Mouse (Mus musculus): ENCODE measurements around the gene Cox19. TPM values are rescaled to one million over a fixed set of nuclear protein-coding genes. Genes with fewer than 3 reads are reported as not detected.

The Cox19 gene
- polyA plus RNA-seq, 1 experiment from 2014 or later = 116 TPM

DNA sequence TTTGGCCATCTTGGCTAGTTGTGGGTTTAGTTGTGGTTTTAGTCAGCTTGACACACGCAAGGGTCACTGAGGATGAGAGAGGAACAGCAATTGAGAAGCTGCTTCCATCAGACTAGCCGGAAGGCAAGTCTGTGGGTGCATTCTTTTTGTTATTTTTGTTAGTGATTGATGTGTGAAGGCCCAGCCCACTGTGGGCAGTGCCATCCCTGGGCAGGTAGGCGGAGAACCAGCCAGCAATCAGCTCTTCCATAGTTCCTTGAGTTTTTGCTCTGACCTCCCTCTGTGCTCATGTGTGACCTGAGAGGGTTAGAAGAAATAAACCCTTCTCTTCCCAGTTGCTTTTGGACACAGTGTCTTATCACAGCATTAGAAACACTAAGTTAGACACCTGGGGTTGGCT, 21.9 kb upstream of the Cox19 start:
- ATAC-seq (replicated peaks; ENCODE audit: low FRiP score, low read depth) (no peak), DNase-seq (ENCODE audit: low spot score) (no peak)
- H3K4me1 ChIP-seq (replicated peaks; ENCODE audit: insufficient read depth, low read length) = peaks cover 37% of the 10 kb centered on the region
- 73% methylated on average over 3 of the region's 3 CpGs for WGBS
- no peaks in the 10 kb centered on the region for H3K36me3 ChIP-seq (ENCODE audit: insufficient read depth, low read length)
- no peaks in the 10 kb centered on the region for H3K9me3 ChIP-seq (replicated peaks; ENCODE audit: low read length)
- H3K4me2 ChIP-seq (ENCODE audit: low read length) = no peak overlapping the region
- H3K4me3 ChIP-seq (replicated peaks; ENCODE audit: low read depth, low read length) = no peak overlapping the region
- no peak for TF ChIP-seq CTCF (IDR thresholded peaks at IDR 0.05; ENCODE audit: low read depth)
- no peak overlapping the region for H3K9ac ChIP-seq (ENCODE audit: low read depth, low read length)
- no peaks in the 10 kb centered on the region for H3K27me3 ChIP-seq (ENCODE audit: insufficient read depth, low read length)
- peak overlapping the region; percentile 94; the same call in 1 of the 2 replicates for H3K27ac ChIP-seq

DNA sequence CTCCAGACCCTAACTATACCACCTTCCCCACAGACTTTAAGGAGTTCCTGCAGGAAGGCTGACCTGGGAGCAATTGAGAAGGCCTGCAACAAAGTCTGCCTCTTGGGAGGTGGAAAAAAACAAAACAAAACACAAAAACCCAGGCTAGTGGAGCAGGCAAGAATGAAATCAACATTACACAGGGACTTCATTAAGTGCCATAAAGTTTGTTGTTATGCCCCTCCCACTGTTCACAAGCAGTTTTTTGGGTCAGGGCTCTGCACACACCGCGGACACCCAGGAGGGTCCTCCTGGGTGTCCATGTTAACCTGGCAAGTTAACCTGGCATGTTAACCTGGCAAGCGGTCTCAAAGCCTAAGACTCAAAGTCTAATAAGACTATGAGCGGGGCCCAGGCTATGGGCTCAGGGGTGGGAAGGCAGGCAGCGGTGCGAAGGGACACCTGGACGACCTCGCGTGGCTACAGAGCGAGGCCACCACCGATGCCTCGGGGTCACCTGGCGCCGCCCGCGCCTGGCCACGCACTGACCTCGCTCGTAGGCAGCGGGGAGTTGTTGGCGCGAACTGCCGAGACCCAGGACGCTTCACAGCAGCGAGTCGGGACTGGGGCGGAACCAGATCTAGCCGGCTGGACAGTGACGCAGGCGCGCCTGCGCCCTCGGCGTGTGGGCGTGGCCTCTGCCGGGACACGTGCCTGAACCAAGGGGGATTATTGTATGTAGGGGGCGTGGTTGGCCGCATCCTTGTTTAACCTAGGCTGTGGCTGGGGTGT, 20.6 kb upstream of the Cox19 start:
- under 1% methylated on average over 39 of the region's 39 CpGs for WGBS
- no peaks in the 10 kb centered on the region for H3K27me3 ChIP-seq (ENCODE audit: insufficient read depth, low read length)
- peak; percentile 95 for DNase-seq (ENCODE audit: low spot score)
- peak overlapping the region; percentile 61 for H3K4me3 ChIP-seq (replicated peaks; ENCODE audit: low read depth, low read length)
- H3K9ac ChIP-seq (ENCODE audit: low read depth, low read length) = peak overlapping the region; percentile 87
- H3K4me1 ChIP-seq (replicated peaks; ENCODE audit: insufficient read depth, low read length) = peaks cover 24% of the 10 kb centered on the region
- H3K36me3 ChIP-seq (ENCODE audit: insufficient read depth, low read length) = no peaks in the 10 kb centered on the region
- TF ChIP-seq CTCF (IDR thresholded peaks at IDR 0.05; ENCODE audit: low read depth) = peak; percentile 47
- peak; percentile 92 for ATAC-seq (replicated peaks; ENCODE audit: low FRiP score, low read depth)
- peak overlapping the region; percentile 90 for H3K4me2 ChIP-seq (ENCODE audit: low read length)
- no peaks in the 10 kb centered on the region for H3K9me3 ChIP-seq (replicated peaks; ENCODE audit: low read length)
- peak overlapping the region; percentile 94 for H3K27ac ChIP-seq

DNA sequence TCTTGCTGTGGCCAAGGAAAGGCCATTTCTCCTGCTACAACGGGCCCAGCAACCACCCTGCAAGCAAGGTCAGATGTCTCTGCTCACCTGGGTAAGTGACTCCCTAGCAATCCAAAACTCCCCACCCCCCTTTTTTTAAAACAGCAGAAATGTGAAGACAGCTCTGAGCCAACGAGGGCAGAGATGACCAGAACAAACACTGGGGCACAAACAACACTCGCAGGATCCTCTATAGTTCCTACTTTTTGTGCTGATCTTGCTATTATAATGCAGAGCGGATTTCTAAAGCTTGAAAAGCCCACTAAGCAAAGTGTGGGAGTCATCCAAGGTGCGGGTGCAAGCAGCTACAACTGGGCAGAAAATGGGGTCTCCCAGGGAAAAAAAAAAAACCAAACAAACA, 19.9 kb upstream of the Cox19 start:
- TF ChIP-seq CTCF (IDR thresholded peaks at IDR 0.05; ENCODE audit: low read depth) = no peak
- DNase-seq (ENCODE audit: low spot score) (no peak), ATAC-seq (replicated peaks; ENCODE audit: low FRiP score, low read depth) (no peak)
- no peaks in the 10 kb centered on the region for H3K36me3 ChIP-seq (ENCODE audit: insufficient read depth, low read length)
- 54% methylated on average over 5 of the region's 5 CpGs for WGBS
- peak overlapping the region; percentile 87 for H3K9ac ChIP-seq (ENCODE audit: low read depth, low read length)
- peak overlapping the region; percentile 94; the same call in 1 of the 2 replicates for H3K27ac ChIP-seq
- peak overlapping the region; percentile 61 for H3K4me3 ChIP-seq (replicated peaks; ENCODE audit: low read depth, low read length)
- H3K4me2 ChIP-seq (ENCODE audit: low read length) = peak overlapping the region; percentile 90
- no peaks in the 10 kb centered on the region for H3K27me3 ChIP-seq (ENCODE audit: insufficient read depth, low read length)
- peaks cover 24% of the 10 kb centered on the region for H3K4me1 ChIP-seq (replicated peaks; ENCODE audit: insufficient read depth, low read length)
- no peaks in the 10 kb centered on the region for H3K9me3 ChIP-seq (replicated peaks; ENCODE audit: low read length)

DNA sequence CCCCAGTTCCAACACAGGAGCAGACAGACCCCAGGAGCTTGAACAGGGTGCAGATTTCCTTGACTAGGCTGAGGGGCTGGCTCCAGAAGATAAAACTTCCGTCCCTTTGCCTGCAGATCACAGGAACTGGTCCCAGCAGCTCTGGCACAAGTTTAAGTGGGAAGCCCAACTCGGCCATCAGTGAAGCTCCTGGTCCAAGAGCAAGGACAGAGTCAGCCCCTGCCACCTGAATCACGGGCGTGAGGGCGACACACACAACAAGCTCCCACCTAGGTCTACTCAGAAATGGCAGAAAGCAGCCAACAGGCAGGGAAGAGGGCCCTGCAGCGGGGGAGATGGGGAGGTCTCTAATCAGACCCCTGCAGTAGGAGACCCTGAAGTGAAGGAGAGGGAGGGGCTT, 19.1 kb upstream of the Cox19 start:
- Histone ChIP-seq H3K9me3 (replicated peaks; ENCODE audit: low read length) (no peaks in the 10 kb centered on the region), H3K27me3 (ENCODE audit: insufficient read depth, low read length) (no peaks in the 10 kb centered on the region), H3K4me3 (replicated peaks; ENCODE audit: low read depth, low read length) (no peak overlapping the region), H3K36me3 (ENCODE audit: insufficient read depth, low read length) (no peaks in the 10 kb centered on the region), H3K27ac (peak overlapping the region; percentile 57; the same call in 1 of the 2 replicates), H3K4me2 (ENCODE audit: low read length) (no peak overlapping the region; the same call in 1 of the 2 replicates), H3K4me1 (replicated peaks; ENCODE audit: insufficient read depth, low read length) (peaks cover 25% of the 10 kb centered on the region), H3K9ac (ENCODE audit: low read depth, low read length) (no peak overlapping the region)
- no peak for ATAC-seq (replicated peaks; ENCODE audit: low FRiP score, low read depth)
- TF ChIP-seq CTCF (IDR thresholded peaks at IDR 0.05; ENCODE audit: low read depth) = no peak
- no peak for DNase-seq (ENCODE audit: low spot score)
- WGBS = 74% methylated on average over 6 of the region's 6 CpGs

DNA sequence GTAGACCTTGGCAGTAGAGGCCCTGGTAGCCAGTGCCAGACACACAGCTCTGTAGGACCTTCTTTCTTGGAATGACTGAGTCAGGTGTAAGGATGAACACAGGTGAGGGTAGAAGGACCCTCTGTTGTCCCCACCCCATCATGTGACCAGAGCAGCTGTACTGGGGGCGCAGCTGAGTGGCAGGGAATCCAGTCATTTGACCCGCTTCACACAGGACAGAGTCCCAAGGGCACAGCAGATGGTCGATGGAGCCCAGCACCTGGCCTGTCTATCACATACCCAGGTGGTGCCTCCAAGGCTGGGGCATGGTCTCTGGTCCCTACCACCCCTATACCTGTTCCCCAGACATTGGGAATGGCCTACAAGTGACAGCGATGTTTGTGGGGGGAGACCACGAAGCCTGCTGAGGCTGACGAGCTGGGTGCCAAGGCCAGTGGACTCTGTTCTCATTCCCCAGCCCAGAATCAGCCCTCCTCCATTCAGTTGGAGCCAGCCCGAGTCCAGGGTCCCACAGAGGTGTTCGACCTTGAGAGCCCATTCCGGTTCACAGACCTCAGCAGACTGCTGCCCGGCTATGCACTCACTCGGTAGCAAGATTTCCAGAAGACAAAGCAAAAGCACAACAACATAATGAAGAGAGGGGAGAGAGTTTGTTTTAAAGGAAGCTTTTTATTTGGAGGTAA, 17.6 kb upstream of the Cox19 start:
- ATAC-seq (replicated peaks; ENCODE audit: low FRiP score, low read depth) = 0 out of 2 replicates have a peak, but pooled peaks have one; percentile 21
- Histone ChIP-seq H3K9ac (ENCODE audit: low read depth, low read length) (no peak overlapping the region), H3K4me1 (replicated peaks; ENCODE audit: insufficient read depth, low read length) (peaks cover 31% of the 10 kb centered on the region), H3K9me3 (replicated peaks; ENCODE audit: low read length) (no peaks in the 10 kb centered on the region), H3K27ac (peak overlapping the region; percentile 71), H3K4me3 (replicated peaks; ENCODE audit: low read depth, low read length) (no peak overlapping the region), H3K27me3 (ENCODE audit: insufficient read depth, low read length) (no peaks in the 10 kb centered on the region), H3K4me2 (ENCODE audit: low read length) (no peak overlapping the region), H3K36me3 (ENCODE audit: insufficient read depth, low read length) (no peaks in the 10 kb centered on the region)
- WGBS = 66% methylated on average over 11 of the region's 11 CpGs
- DNase-seq (ENCODE audit: low spot score) = no peak
- TF ChIP-seq CTCF (IDR thresholded peaks at IDR 0.05; ENCODE audit: low read depth) = no peak

DNA sequence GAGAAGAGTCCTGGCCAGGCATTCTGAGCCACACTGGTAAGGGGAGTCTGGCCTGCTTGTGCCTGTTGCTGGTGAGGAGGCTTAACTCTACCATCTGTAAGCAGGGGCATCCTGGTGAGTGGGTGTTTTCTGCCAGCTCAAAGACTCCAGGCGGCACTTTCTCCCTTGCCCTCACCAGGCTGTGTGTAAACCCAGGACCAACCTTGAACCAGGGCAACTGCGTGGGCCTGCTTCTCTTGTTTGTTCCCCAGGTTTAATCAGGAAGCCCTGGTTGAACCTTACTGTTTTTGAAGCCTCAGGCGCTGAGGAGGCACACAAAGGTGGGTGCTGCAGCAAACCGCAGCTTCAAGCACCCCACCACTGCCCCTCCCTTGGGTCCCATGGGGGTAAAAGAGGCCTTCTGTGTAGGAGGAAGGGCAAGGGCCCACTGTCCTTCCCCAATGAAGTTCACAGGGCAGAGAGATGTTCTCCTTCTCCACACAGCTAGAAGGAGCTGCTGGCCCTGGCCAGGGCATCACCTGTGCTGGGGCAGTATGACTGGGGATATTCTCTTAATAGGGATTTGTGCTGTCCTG, 16.8 kb upstream of the Cox19 start:
- DNase-seq (ENCODE audit: low spot score) = no peak
- Histone ChIP-seq H3K27ac (peak overlapping the region; percentile 39; the same call in 1 of the 2 replicates), H3K9ac (ENCODE audit: low read depth, low read length) (no peak overlapping the region), H3K4me3 (replicated peaks; ENCODE audit: low read depth, low read length) (no peak overlapping the region), H3K9me3 (replicated peaks; ENCODE audit: low read length) (no peaks in the 10 kb centered on the region), H3K27me3 (ENCODE audit: insufficient read depth, low read length) (no peaks in the 10 kb centered on the region), H3K36me3 (ENCODE audit: insufficient read depth, low read length) (no peaks in the 10 kb centered on the region), H3K4me1 (replicated peaks; ENCODE audit: insufficient read depth, low read length) (peaks cover 30% of the 10 kb centered on the region), H3K4me2 (ENCODE audit: low read length) (no peak overlapping the region)
- no peak for TF ChIP-seq CTCF (IDR thresholded peaks at IDR 0.05; ENCODE audit: low read depth)
- 83% methylated on average over 4 of the region's 4 CpGs for WGBS
- no peak for ATAC-seq (replicated peaks; ENCODE audit: low FRiP score, low read depth)

Measured in kidney, postnatal 0 days (tissue).